In genomic region chr14:75871111-75871510, GRCm38 (mm10) we compare ENCODE assay signal across 11 mouse cellular contexts. TPM values are rescaled to one million over a fixed set of nuclear protein-coding genes. Genes with fewer than 3 reads are reported as not detected.
DNase-seq lines count a peak whose midpoint lies in the region; ATAC-seq and TF ChIP-seq lines count a peak whose summit lies in the region.
"Had no signal": no experiment of that assay in that cellular context is flagged by ENCODE, and none has a peak within 500 bp of the region (broad histone marks: within the 10 kb centered on the region; RNA-seq: fewer than 3 reads in every experiment).

No protein-coding gene starts in this region.

- H3K27me3 ChIP-seq in heart, embryonic 13.5 days (replicated peaks): no peaks in the 10 kb centered on the region
- no peaks in the 10 kb centered on the region for H3K27me3 ChIP-seq in embryonic facial prominence, embryonic 14.5 days (replicated peaks; ENCODE audit: control insufficient read depth, insufficient read depth, low read length)
- no peaks in the 10 kb centered on the region for H3K27me3 ChIP-seq in forebrain, postnatal 0 days (ENCODE audit: insufficient read depth, low read length)
- no peaks in the 10 kb centered on the region for H3K27me3 ChIP-seq in midbrain, embryonic 13.5 days
- no peaks in the 10 kb centered on the region for H3K27me3 ChIP-seq in thymus, adult 2 months (ENCODE audit: control insufficient read depth, insufficient read depth, low read length)
- H3K27me3 ChIP-seq: embryonic facial prominence, embryonic 13.5 days; lung, embryonic 15.5 days had no signal

- H3K9me3 ChIP-seq in heart, embryonic 13.5 days: no peaks in the 10 kb centered on the region
- H3K9me3 ChIP-seq in embryonic facial prominence, embryonic 14.5 days (ENCODE audit: control insufficient read depth, low read length): no peaks in the 10 kb centered on the region
- H3K9me3 ChIP-seq in forebrain, postnatal 0 days (ENCODE audit: low read length): no peaks in the 10 kb centered on the region
- 0 out of 2 replicates have a peak, but pooled peaks cover 3% of the 10 kb centered on the region for H3K9me3 ChIP-seq in midbrain, embryonic 13.5 days
- H3K9me3 ChIP-seq: embryonic facial prominence, embryonic 13.5 days; lung, embryonic 15.5 days had no signal

- no peak for TF ChIP-seq POLR2A in thymus, adult 2 months (IDR thresholded peaks at IDR 0.05; ENCODE audit: control insufficient read depth, extremely low read depth, insufficient read depth, low read length, poor library complexity)

- peaks cover 5% of the 10 kb centered on the region; the same call in 1 of the 2 replicates for H3K4me1 ChIP-seq in heart, embryonic 13.5 days
- H3K4me1 ChIP-seq in embryonic facial prominence, embryonic 14.5 days (ENCODE audit: control insufficient read depth, insufficient read depth, low read length): no peaks in the 10 kb centered on the region
- H3K4me1 ChIP-seq in forebrain, postnatal 0 days (ENCODE audit: insufficient read depth): 0 out of 2 replicates have a peak, but pooled peaks cover under 1% of the 10 kb centered on the region
- H3K4me1 ChIP-seq in midbrain, embryonic 13.5 days (replicated peaks): 0 out of 2 replicates have a peak, but pooled peaks cover 6% of the 10 kb centered on the region
- H3K4me1 ChIP-seq in thymus, adult 2 months (replicated peaks; ENCODE audit: control insufficient read depth, insufficient read depth, low read length): no peaks in the 10 kb centered on the region
- H3K4me1 ChIP-seq: embryonic facial prominence, embryonic 13.5 days had no signal

- ATAC-seq in heart, embryonic 13.5 days (ENCODE audit: extremely low read depth, insufficient number of reproducible peaks, low FRiP score, low TSS enrichment): no peak
- peak; percentile 42; the same call in 1 of the 2 replicates for ATAC-seq in embryonic facial prominence, embryonic 14.5 days (ENCODE audit: low read depth)
- peak; percentile 32; the same call in 1 of the 2 replicates for ATAC-seq in forebrain, postnatal 0 days
- ATAC-seq in midbrain, embryonic 13.5 days: peak; percentile 78

- no peak for TF ChIP-seq CTCF in forebrain, postnatal 0 days (IDR thresholded peaks at IDR 0.05; ENCODE audit: low read depth)
- no peak for TF ChIP-seq CTCF in thymus, adult 2 months (IDR thresholded peaks at IDR 0.05; ENCODE audit: borderline replicate concordance, control insufficient read depth, extremely low read depth, insufficient read depth, low read length, poor library complexity)

- WGBS in heart, embryonic 13.5 days: 30% methylated on average over 2 of the region's 5 CpGs
- 3% methylated on average over 4 of the region's 5 CpGs for WGBS in embryonic facial prominence, embryonic 14.5 days
- WGBS in forebrain, postnatal 0 days: 5% methylated on average over 4 of the region's 5 CpGs
- 7% methylated on average over 4 of the region's 5 CpGs for WGBS in midbrain, embryonic 13.5 days
- 36% methylated on average over 4 of the region's 5 CpGs for WGBS in thymus, adult 2 months

- 0 out of 2 replicates have a peak overlapping the region, but pooled peaks have one; percentile 19 for H3K9ac ChIP-seq in heart, embryonic 13.5 days
- no peak overlapping the region for H3K9ac ChIP-seq in embryonic facial prominence, embryonic 14.5 days (ENCODE audit: low read depth, low read length)
- H3K9ac ChIP-seq in forebrain, postnatal 0 days: no peak overlapping the region
- H3K9ac ChIP-seq in midbrain, embryonic 13.5 days (replicated peaks): no peak overlapping the region
- H3K9ac ChIP-seq: lung, embryonic 15.5 days had no signal

- no peaks in the 10 kb centered on the region for H3K36me3 ChIP-seq in heart, embryonic 13.5 days
- no peaks in the 10 kb centered on the region for H3K36me3 ChIP-seq in embryonic facial prominence, embryonic 14.5 days (ENCODE audit: control insufficient read depth, insufficient read depth, low read length)
- no peaks in the 10 kb centered on the region for H3K36me3 ChIP-seq in forebrain, postnatal 0 days (ENCODE audit: insufficient read depth)
- H3K36me3 ChIP-seq in midbrain, embryonic 13.5 days: no peaks in the 10 kb centered on the region
- H3K36me3 ChIP-seq in thymus, adult 2 months (ENCODE audit: control insufficient read depth, insufficient read depth, low read length): no peaks in the 10 kb centered on the region
- H3K36me3 ChIP-seq: embryonic facial prominence, embryonic 13.5 days; lung, embryonic 15.5 days had no signal

- intact Hi-C loops in heart, postnatal 36 days (cut with DNase I): loop anchor here (10.0 kb wide), 1 partner anchor 604 kb away; no protein-coding TSS in a partner anchor

- peak overlapping the region; percentile 41 for H3K4me2 ChIP-seq in heart, embryonic 13.5 days
- 0 out of 2 replicates have a peak overlapping the region, but pooled peaks have one; percentile 31 for H3K4me2 ChIP-seq in embryonic facial prominence, embryonic 14.5 days (ENCODE audit: low read depth, low read length)
- H3K4me2 ChIP-seq in forebrain, postnatal 0 days (ENCODE audit: low read depth): peak overlapping the region; percentile 13; the same call in 1 of the 2 replicates
- H3K4me2 ChIP-seq in midbrain, embryonic 13.5 days (replicated peaks): no peak overlapping the region

- H3K4me3 ChIP-seq in heart, embryonic 13.5 days: no peak overlapping the region
- no peak overlapping the region for H3K4me3 ChIP-seq in embryonic facial prominence, embryonic 14.5 days (ENCODE audit: low read depth, low read length)
- H3K4me3 ChIP-seq in forebrain, postnatal 0 days (ENCODE audit: low read depth, low read length): no peak overlapping the region
- H3K4me3 ChIP-seq in midbrain, embryonic 13.5 days (replicated peaks): no peak overlapping the region
- no peak overlapping the region for H3K4me3 ChIP-seq in thymus, adult 2 months (ENCODE audit: control insufficient read depth, insufficient read depth, low read length)
- H3K4me3 ChIP-seq: lung, embryonic 15.5 days; myocyte had no signal

- H3K27ac ChIP-seq in heart, embryonic 13.5 days (replicated peaks): no peak overlapping the region
- no peak overlapping the region for H3K27ac ChIP-seq in embryonic facial prominence, embryonic 14.5 days (replicated peaks; ENCODE audit: low read depth, low read length)
- H3K27ac ChIP-seq in forebrain, postnatal 0 days (ENCODE audit: low read depth, low read length): peak overlapping the region; percentile 45; the same call in 1 of the 2 replicates
- peak overlapping the region; percentile 35; the same call in 1 of the 2 replicates for H3K27ac ChIP-seq in midbrain, embryonic 13.5 days
- no peak overlapping the region for H3K27ac ChIP-seq in thymus, adult 2 months (ENCODE audit: control insufficient read depth, insufficient read depth, low read length)
- H3K27ac ChIP-seq: embryonic facial prominence, embryonic 13.5 days; lung, embryonic 15.5 days had no signal

- no peak for DNase-seq in heart, postnatal 36 days
- peak; percentile 61 for DNase-seq in embryonic facial prominence, embryonic 14.5 days (ENCODE audit: low spot score)
- no peak for DNase-seq in forebrain, postnatal 0 days
- DNase-seq in thymus, adult 2 months: no peak
- no peak for DNase-seq in cerebellum, adult 18-20 months
- no peak for DNase-seq in gastrocnemius, postnatal 10 days

RNA-seq across cellular contexts. Expression of gene Tpt1, which starts 26.2 kb away (rescaled TPM):
- 849 and 910 TPM in 2 replicates for polyA plus RNA-seq in heart, embryonic 13.5 days (2015; fragmentation: Nextera tagmentation; extraction: Ambion mirVana)
- 1,000 to 10,000 TPM; 2,953 to 3,079 TPM for total RNA-seq in heart, postnatal 36 days (2021)
- polyA plus RNA-seq in embryonic facial prominence, embryonic 14.5 days (2014; fragmentation: Nextera tagmentation; extraction: Ambion mirVana): 1,262 and 1,432 TPM in 2 replicates
- 738 and 1,020 TPM in 2 replicates for total RNA-seq in forebrain, postnatal 0 days (2014; rRNA removed)
- polyA plus RNA-seq in forebrain, postnatal 0 days (2015; fragmentation: Nextera tagmentation; extraction: Ambion mirVana): 708 and 819 TPM in 2 replicates
- polyA plus RNA-seq in midbrain, embryonic 13.5 days (2015; fragmentation: Nextera tagmentation; extraction: Ambion mirVana): 876 and 886 TPM in 2 replicates
- 2,302 and 2,614 TPM in 2 replicates for polyA plus RNA-seq in thymus, adult 2 months (2012; rRNA removed)
- 1,000 to 10,000 TPM; 3,326 to 3,432 TPM for total RNA-seq in gastrocnemius, postnatal 10 days (2021)

Comparison
In these comparisons a context has a peak if more than half of its experiments do, and no peak if none do; other contexts are left out.
1. H3K27ac ChIP-seq: peak in forebrain, postnatal 0 days (single experiment) and midbrain, embryonic 13.5 days (single experiment); none in heart, embryonic 13.5 days (single experiment), embryonic facial prominence, embryonic 14.5 days (single experiment) and thymus, adult 2 months (single experiment).